In genomic region chr10:95348457-95348856, GRCm38 (mm10) we compare ENCODE assay signal across 15 mouse cellular contexts.
"Had no signal": no experiment of that assay in that cellular context is flagged by ENCODE, and none has a peak within 500 bp of the region (broad histone marks: within the 10 kb centered on the region; RNA-seq: fewer than 3 reads in every experiment).

No protein-coding gene starts in this region.

- H3K4me1 ChIP-seq: megakaryocyte, embryonic 14.5 days; midbrain, embryonic 13.5 days; midbrain, embryonic 15.5 days; neural tube, embryonic 12.5 days; stomach, embryonic 15.5 days had no signal

- H3K9me3 ChIP-seq: midbrain, embryonic 15.5 days; stomach, embryonic 15.5 days had no signal

- H3K4me3 ChIP-seq: megakaryocyte, embryonic 14.5 days; midbrain, embryonic 13.5 days; midbrain, embryonic 15.5 days; neural tube, embryonic 12.5 days; stomach, embryonic 15.5 days had no signal

- ATAC-seq: midbrain, embryonic 13.5 days; midbrain, embryonic 15.5 days had no signal

- H3K36me3 ChIP-seq: midbrain, embryonic 13.5 days; midbrain, embryonic 15.5 days; neural tube, embryonic 12.5 days; stomach, embryonic 15.5 days had no signal

- H3K27me3 ChIP-seq: midbrain, embryonic 13.5 days; midbrain, embryonic 15.5 days; neural tube, embryonic 12.5 days; stomach, embryonic 15.5 days had no signal

- H3K4me2 ChIP-seq: lung, embryonic 14.5 days; midbrain, embryonic 11.5 days; midbrain, embryonic 13.5 days; midbrain, embryonic 15.5 days; neural tube, embryonic 12.5 days; stomach, embryonic 15.5 days had no signal

- H3K27ac ChIP-seq: macrophage; midbrain, embryonic 13.5 days; midbrain, embryonic 15.5 days; neural tube, embryonic 12.5 days; stomach, embryonic 15.5 days; stomach, postnatal 0 days had no signal

- DNase-seq: lung, adult 18-20 months; lung, embryonic 14.5 days; lung, postnatal 14 days; lung, postnatal 36 days; right cerebral cortex, postnatal 14 days; thymus, adult 2 months; thymus, postnatal 25 days had no signal

- H3K9ac ChIP-seq: lung, embryonic 14.5 days; midbrain, embryonic 13.5 days; midbrain, embryonic 15.5 days; neural tube, embryonic 12.5 days; stomach, embryonic 15.5 days had no signal
